Mouse (Mus musculus): ENCODE results near the gene Timm23.
"Not testable (repeated sequence)": the region's sequence is repeated elsewhere in the genome, so short reads cannot be mapped to it uniquely, and the experiment has no call there.

GRCm38 (mm10) chr14:32193557-32193956, 8.1 kb downstream of the Timm23 start:
- TF ChIP-seq POLR2A (IDR thresholded peaks at IDR 0.05; ENCODE audit: borderline replicate concordance, extremely low read depth, insufficient read depth, insufficient read length, poor library complexity, severe bottlenecking); CTCF (IDR thresholded peaks at IDR 0.05; ENCODE audit: borderline replicate concordance, extremely low read depth, insufficient read depth, insufficient read length): not testable (repeated sequence)

All from brain, embryonic 14.5 days (tissue).